Mouse (Mus musculus): ENCODE results near the gene Lmod3. TPM values are rescaled to one million over a fixed set of nuclear protein-coding genes. Genes with fewer than 3 reads are reported as not detected.

Lmod3 gene
- total RNA-seq, 4 experiments from 2014 or later, result 0.27 to 0.33 TPM; not detected in 2

DNA sequence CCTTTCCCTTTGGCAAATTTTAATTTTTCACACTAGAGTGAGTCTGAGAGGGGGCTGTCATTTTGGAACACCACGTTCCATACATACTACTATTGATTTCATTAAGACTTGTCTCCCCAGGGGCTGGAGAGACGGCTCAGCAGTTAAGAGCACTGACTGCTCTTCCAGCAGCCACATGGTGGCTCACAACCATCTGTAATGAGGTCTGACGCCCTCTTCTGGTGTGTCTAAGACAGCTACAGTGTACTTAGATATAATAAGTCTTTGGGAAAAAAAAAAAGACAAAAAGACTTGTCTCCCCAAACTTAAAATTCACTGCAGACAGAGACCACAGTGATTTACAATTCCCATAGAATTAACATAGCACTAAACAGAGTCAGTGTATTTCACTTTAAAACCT, 52.1 kb downstream of the Lmod3 start:
- DNase-seq (ENCODE audit: low spot score in 2 of 2), result no peak

Other genes with a start within 250 kb of the Lmod3 start
- gene Fam19a4, start 192.3 kb downstream of the Lmod3 start, total RNA-seq (2022), result under 1 TPM; 0.35 to 0.67 (median 0.45) TPM
- 10 to 100 TPM; 25.6 to 36.0 (median 27.4) TPM for gene Eogt, start 103.6 kb downstream of the Lmod3 start, total RNA-seq (2022)
- 10 to 100 TPM; 48.4 to 52.3 (median 50.0) TPM for gene Tmf1, start 73.6 kb downstream of the Lmod3 start, total RNA-seq (2022)
- 10 to 100 TPM; 69.9 to 73.9 (median 72.3) TPM for gene Uba3, start 47.1 kb downstream of the Lmod3 start, total RNA-seq (2022)
- gene Arl6ip5, start 42.1 kb downstream of the Lmod3 start, total RNA-seq (2022), result 100 to 1,000 TPM; 185 to 195 (median 192) TPM

Measured in left cerebral cortex, adult 8-10 months (tissue).